Mouse (Mus musculus): ENCODE data around the gene Gm16429.
"Not testable (repeated sequence)": the region's sequence is repeated elsewhere in the genome, so short reads cannot be mapped to it uniquely, and the experiment has no call there.

The Gm16429 gene

DNA sequence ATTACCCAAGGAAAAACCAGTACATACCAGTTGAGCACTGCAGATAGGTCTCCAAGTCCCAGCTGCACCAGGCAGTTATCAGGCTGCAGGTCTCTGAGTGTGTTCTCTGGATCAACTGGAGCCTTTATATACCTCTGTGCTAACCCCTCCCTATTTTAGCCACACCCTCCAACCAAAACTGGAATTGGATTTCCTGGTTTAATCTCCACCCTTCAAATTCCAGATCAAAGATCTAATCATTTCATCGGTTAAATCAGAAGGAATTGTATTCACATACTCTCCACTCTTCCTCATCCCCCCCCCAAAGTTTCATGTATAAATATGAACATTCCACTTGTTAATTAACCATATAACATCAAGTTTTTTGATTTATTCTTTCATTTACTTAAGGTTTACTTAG is at the start of gene Gm16429:
Gene Gm16429 (minus strand): TSS at position 101 of the 400 bp plus-strand sequence.
- DNase-seq = not testable (repeated sequence)
